Mouse (Mus musculus) liver, embryonic 13.5 days (tissue): ENCODE measurements around the gene Tomm34. TPM values are rescaled to one million over a fixed set of nuclear protein-coding genes. Genes with fewer than 3 reads are reported as not detected.
"Not testable (repeated sequence)": the region's sequence is repeated elsewhere in the genome, so short reads cannot be mapped to it uniquely, and the experiment has no call there.

Experiments used
- ATAC-seq: fragments of 200-750 bp; cut with Nextera tagmentation; 2 replicates; pipeline ENCODE4 v1.8.0; 2017; ENCODE audit warnings: low read depth, mild to moderate bottlenecking, moderate number of reproducible peaks, moderate library complexity
- DNase-seq: peaks from one replicate; pipeline ENCODE4 v3.0.0; 2022
- H3K27ac ChIP-seq: fragments of 300-500 bp; sonication (generic); 2 replicates; pipeline ENCODE4 v1.5.1; 2015; ENCODE audit warnings: moderate library complexity, mild to moderate bottlenecking, inconsistent platforms
- H3K27me3 ChIP-seq: fragments of 300-500 bp; sonication (generic); 2 replicates; pipeline ENCODE4 v1.6.1; 2015; ENCODE audit warnings: mild to moderate bottlenecking, inconsistent platforms
- H3K36me3 ChIP-seq: fragments of 300-500 bp; sonication (generic); 2 replicates; pipeline ENCODE4 v1.6.1; 2015; ENCODE audit warnings: mild to moderate bottlenecking, inconsistent platforms
- H3K4me1 ChIP-seq: fragments of 300-500 bp; sonication (generic); replicated peaks from 2 replicates; pipeline ENCODE4 v1.6.1; 2015; ENCODE audit warnings: inconsistent platforms
- H3K4me2 ChIP-seq: fragments of 300-500 bp; sonication (generic); 2 replicates; pipeline ENCODE4 v1.6.1; 2015; ENCODE audit warnings: inconsistent platforms, mild to moderate bottlenecking, moderate library complexity
- H3K4me3 ChIP-seq: fragments of 300-500 bp; sonication (generic); replicated peaks from 2 replicates; pipeline ENCODE4 v1.5.1; 2015; ENCODE audit warnings: mild to moderate bottlenecking, inconsistent platforms
- H3K9ac ChIP-seq: fragments of 300-500 bp; sonication (generic); 2 replicates; pipeline ENCODE4 v1.6.1; 2015; ENCODE audit warnings: mild to moderate bottlenecking, inconsistent platforms
- H3K9me3 ChIP-seq: fragments of 300-500 bp; sonication (generic); replicated peaks from 2 replicates; pipeline ENCODE4 v1.6.1; 2016; ENCODE audit warnings: inconsistent platforms
- WGBS: fragments of 180-500 bp; shearing (Covaris S2); methylation state at CpG from one replicate; pipeline ENCODE4 v1.1.7; 2015; ENCODE audit not compliant: insufficient replicate concordance; 5-methylcytosine and 5-hydroxymethylcytosine counted together
- polyA plus RNA-seq: library from polyadenylated mRNA; unstranded; fragments of >200 nt; fragmentation: Nextera tagmentation; extraction: Ambion mirVana; gene quantifications from 2 replicates; pipeline ENCODE4 v1.2.1, GENCODE M21; 2015

The Tomm34 gene
- polyA plus RNA-seq, 1 experiment from 2014 or later, result 26.1 TPM

- DNase-seq, result no peak
- H3K4me3 ChIP-seq, result peak overlapping the region; percentile 96
- no peaks in the 10 kb centered on the region for H3K27me3 ChIP-seq
- peak overlapping the region; percentile 91 for H3K9ac ChIP-seq
- peak overlapping the region; percentile 81 for H3K27ac ChIP-seq
- H3K9me3 ChIP-seq, result no peaks in the 10 kb centered on the region
- peaks cover 68% of the 10 kb centered on the region for H3K4me1 ChIP-seq
- H3K4me2 ChIP-seq, result peak overlapping the region; percentile 94
- ATAC-seq, result no peak
- 16% methylated on average over 5 of the region's 5 CpGs for WGBS
- peaks cover 7% of the 10 kb centered on the region; the same call in 1 of the 2 replicates for H3K36me3 ChIP-seq
Measured at GRCm38 (mm10) chr2:164075088-164075487, 4.1 kb upstream of the Tomm34 start.

- DNase-seq, result peak; percentile 97
- H3K9ac ChIP-seq, result peak overlapping the region; percentile 91
- H3K4me2 ChIP-seq, result peak overlapping the region; percentile 94
- H3K36me3 ChIP-seq, result no peaks in the 10 kb centered on the region
- under 1% methylated on average over 48 of the region's 48 CpGs for WGBS
- H3K27ac ChIP-seq, result peak overlapping the region; percentile 81
- H3K9me3 ChIP-seq, result no peaks in the 10 kb centered on the region
- H3K27me3 ChIP-seq, result no peaks in the 10 kb centered on the region
- peak; percentile 83 for ATAC-seq
- H3K4me1 ChIP-seq, result peaks cover 70% of the 10 kb centered on the region
- peak overlapping the region; percentile 96 for H3K4me3 ChIP-seq
Measured at GRCm38 (mm10) chr2:164073918-164074578, 3.1 kb upstream of the Tomm34 start.

- H3K36me3 ChIP-seq, result no peaks in the 10 kb centered on the region
- H3K4me2 ChIP-seq, result no peak overlapping the region
- 71% methylated on average over 7 of the region's 7 CpGs for WGBS
- H3K27me3 ChIP-seq, result no peaks in the 10 kb centered on the region
- no peak for DNase-seq
- no peak for ATAC-seq
- no peaks in the 10 kb centered on the region for H3K9me3 ChIP-seq
- no peak overlapping the region for H3K9ac ChIP-seq
- peaks cover 70% of the 10 kb centered on the region for H3K4me1 ChIP-seq
- H3K4me3 ChIP-seq, result no peak overlapping the region
- H3K27ac ChIP-seq, result no peak overlapping the region
Measured at GRCm38 (mm10) chr2:164073120-164073519, 2.2 kb upstream of the Tomm34 start.

GRCm38 (mm10) chr2:164072109-164072508 is 1.1 kb upstream of the Tomm34 start:
- DNase-seq (no peak), ATAC-seq (no peak)
- 84% methylated on average over 2 of the region's 2 CpGs for WGBS
- Histone ChIP-seq H3K36me3 (peaks cover 1% of the 10 kb centered on the region; the same call in 1 of the 2 replicates), H3K4me1 (peaks cover 63% of the 10 kb centered on the region), H3K27me3 (no peaks in the 10 kb centered on the region), H3K9ac (no peak overlapping the region), H3K9me3 (no peaks in the 10 kb centered on the region), H3K4me2 (no peak overlapping the region), H3K27ac (no peak overlapping the region), H3K4me3 (no peak overlapping the region)

DNA sequence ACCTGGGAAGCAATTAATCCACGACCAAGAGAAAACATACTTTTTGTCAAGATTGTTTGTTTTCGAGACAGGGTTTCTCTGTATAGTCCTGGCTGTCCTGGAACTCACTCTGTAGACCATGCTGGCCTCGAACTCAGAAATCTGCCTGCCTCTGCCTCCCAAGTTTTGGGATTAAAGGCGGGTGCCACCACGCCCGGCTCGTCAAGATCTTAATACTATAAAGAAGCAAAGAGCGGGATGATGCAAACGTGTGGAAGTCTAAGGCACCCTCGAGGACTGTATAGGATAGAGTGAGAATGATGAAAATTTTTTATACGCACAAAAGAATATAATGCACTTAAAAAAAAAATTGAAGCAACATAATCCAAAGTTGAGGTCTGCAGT is 460 bp upstream of the Tomm34 start:
- DNase-seq, H3K36me3 ChIP-seq: not testable (repeated sequence)
- peak overlapping the region; percentile 90 for H3K9ac ChIP-seq

DNA sequence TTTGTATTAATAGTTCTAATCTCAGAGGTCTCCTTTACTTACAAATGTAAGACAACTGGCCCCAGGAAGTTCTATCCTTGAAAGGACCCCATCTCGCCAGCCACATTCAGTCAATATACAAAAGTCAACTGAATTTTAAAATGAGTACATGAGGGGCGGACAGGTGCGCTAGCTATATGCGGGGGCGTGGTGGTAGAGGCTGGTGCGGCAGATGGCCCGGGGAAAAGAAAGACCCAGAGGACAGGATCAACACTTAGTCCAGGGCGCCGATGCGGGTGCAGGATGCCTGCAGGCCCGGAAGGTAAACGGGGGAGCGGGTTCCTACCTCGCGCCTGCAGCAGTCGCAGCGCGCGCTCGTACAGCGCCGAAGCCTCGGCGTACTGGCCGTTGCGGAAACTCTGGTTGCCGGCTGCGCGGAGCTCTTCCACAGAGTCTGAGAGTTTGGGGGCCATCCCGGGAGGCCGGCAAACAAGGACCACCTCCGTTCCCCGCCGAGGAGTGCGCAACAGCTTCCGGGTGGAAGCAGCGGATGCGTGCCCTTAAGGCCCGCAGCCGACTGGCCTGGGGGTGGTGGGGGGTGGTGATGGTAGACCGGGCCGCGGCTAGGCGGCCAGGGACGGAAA is 716 bp downstream of the Tomm34 start, which contains the start of gene Stk4:
TSS of gene Stk4 (plus strand) at position 181 of the 623 bp plus-strand sequence.
- 1% methylated on average over 45 of the region's 45 CpGs for WGBS
- no peak for ATAC-seq
- H3K4me3 ChIP-seq, result peak within 1 kb of the TSS; percentile 89

More for the DNA sequence above, 460 bp upstream of the Tomm34 start:
- WGBS, result 71% methylated on average over 11 of the region's 11 CpGs
- Histone ChIP-seq H3K4me2 (peak overlapping the region; percentile 91), H3K4me1 (peaks cover 57% of the 10 kb centered on the region), H3K4me3 (peak overlapping the region; percentile 89), H3K27ac (peak overlapping the region; percentile 75)
- not testable (repeated sequence) for ATAC-seq, H3K27me3 ChIP-seq, H3K9me3 ChIP-seq

DNA sequence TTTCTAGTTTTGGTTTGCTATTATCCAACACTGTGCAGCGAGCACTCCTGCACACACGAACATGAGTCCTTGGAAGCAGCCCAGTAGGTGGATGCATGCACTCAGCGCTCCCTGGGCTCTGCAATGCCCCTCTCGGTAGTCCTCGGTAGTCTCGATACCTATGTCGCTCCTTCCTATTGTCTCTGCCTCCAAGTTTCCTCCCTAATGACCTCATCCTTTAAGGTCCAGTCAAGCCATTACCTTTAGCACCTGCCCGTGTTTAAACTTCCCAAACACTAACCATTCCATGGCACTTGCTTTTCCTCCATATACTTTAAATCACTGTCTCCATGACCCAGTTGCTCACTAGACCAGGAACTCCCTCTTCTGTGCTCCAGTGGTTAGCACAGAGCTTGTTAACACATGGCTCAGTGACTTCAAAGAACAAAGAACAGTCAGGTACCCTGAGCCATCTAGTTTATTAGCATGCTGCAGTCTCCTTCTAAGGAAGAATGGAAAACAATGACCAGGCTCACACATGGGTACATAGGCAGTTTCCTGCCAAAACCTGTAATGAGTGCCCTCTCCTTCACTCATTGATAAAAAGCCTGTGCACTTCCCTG is 11.2 kb downstream of the Tomm34 start:
- Histone ChIP-seq H3K4me3 (no peak overlapping the region), H3K9me3 (no peaks in the 10 kb centered on the region), H3K4me1 (no peaks in the 10 kb centered on the region), H3K27ac (no peak overlapping the region), H3K4me2 (no peak overlapping the region), H3K9ac (no peak overlapping the region), H3K36me3 (peaks cover 90% of the 10 kb centered on the region), H3K27me3 (no peaks in the 10 kb centered on the region)
- DNase-seq (no peak), ATAC-seq (no peak)
- WGBS, result 82% methylated on average over 8 of the region's 8 CpGs

More for the DNA sequence above, 716 bp downstream of the Tomm34 start, which contains the start of gene Stk4:
- H3K36me3 ChIP-seq, result peaks cover 19% of the 10 kb centered on the region
- H3K4me2 ChIP-seq, result peak within 1 kb of the TSS; percentile 91
- H3K9me3 ChIP-seq, result no peaks in the 10 kb centered on the region
- H3K27ac ChIP-seq, result peak within 1 kb of the TSS; percentile 75
- H3K9ac ChIP-seq, result peak within 1 kb of the TSS; percentile 90
- peak; percentile 19 for DNase-seq
- H3K27me3 ChIP-seq, result no peaks in the 10 kb centered on the region
- peaks cover 45% of the 10 kb centered on the region for H3K4me1 ChIP-seq

DNA sequence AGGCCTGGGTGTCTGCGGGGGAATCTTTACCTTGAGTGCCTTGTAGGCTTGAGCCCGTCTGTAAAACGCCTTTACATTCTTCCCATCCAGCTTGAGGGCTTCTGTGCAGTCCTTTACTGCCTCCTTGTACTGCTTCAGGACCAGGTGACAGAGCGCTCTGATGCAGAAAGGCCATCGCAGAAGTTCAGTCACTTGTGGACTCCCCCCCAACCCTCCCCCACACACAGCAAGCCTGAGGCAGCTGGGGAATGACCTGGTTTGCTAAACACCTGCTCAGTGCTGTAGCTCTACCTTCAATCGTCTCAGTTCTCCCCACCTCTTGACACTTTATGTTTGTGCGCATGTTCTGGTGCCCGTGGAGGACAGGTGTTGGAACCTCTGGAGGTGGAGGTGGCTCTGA is 16.3 kb downstream of the Tomm34 start:
- H3K36me3 ChIP-seq, result peaks cover 72% of the 10 kb centered on the region
- 87% methylated on average over 8 of the region's 8 CpGs for WGBS
- no peak overlapping the region for H3K4me3 ChIP-seq
- H3K4me2 ChIP-seq, result no peak overlapping the region
- no peak overlapping the region for H3K27ac ChIP-seq
- DNase-seq, result no peak
- no peak overlapping the region for H3K9ac ChIP-seq
- ATAC-seq, result no peak
- H3K27me3 ChIP-seq, result no peaks in the 10 kb centered on the region
- no peaks in the 10 kb centered on the region for H3K4me1 ChIP-seq
- H3K9me3 ChIP-seq, result no peaks in the 10 kb centered on the region

DNA sequence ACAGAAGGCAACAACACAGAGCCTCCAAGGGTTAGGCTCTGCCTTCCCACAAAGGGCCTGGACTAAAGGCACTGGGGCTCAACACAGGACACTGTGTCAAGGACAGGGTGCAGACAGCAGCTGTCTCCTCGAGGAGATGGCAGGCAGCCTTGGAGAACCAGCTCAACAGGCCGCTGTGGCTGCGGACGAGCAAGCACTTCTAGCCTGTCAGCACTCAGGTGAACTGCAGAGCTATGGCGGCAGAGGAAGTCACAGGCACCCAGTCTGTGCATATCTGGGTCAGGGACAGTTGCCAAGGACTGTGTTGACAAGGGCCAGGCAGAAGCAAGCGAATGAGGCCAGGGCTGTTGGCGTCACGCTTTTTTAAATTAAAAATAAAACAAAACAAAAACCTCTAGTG is 17.2 kb downstream of the Tomm34 start:
- DNase-seq, result no peak
- ATAC-seq, result no peak
- WGBS, result 73% methylated on average over 8 of the region's 8 CpGs
- Histone ChIP-seq H3K4me1 (no peaks in the 10 kb centered on the region), H3K4me3 (no peak overlapping the region), H3K4me2 (no peak overlapping the region), H3K9me3 (no peaks in the 10 kb centered on the region), H3K27ac (no peak overlapping the region), H3K36me3 (peaks cover 63% of the 10 kb centered on the region), H3K27me3 (no peaks in the 10 kb centered on the region), H3K9ac (no peak overlapping the region)

GRCm38 (mm10) chr2:164047197-164047690 is 23.7 kb downstream of the Tomm34 start:
- WGBS, result under 1% methylated on average over 16 of the region's 16 CpGs
- Histone ChIP-seq H3K4me2 (peak overlapping the region; percentile 64), H3K4me1 (peaks cover 4% of the 10 kb centered on the region), H3K9me3 (no peaks in the 10 kb centered on the region), H3K4me3 (peak overlapping the region; percentile 35), H3K27me3 (no peaks in the 10 kb centered on the region), H3K27ac (no peak overlapping the region), H3K36me3 (peaks cover 6% of the 10 kb centered on the region), H3K9ac (no peak overlapping the region)
- ATAC-seq (peak; percentile 87), DNase-seq (peak; percentile 45)

DNA sequence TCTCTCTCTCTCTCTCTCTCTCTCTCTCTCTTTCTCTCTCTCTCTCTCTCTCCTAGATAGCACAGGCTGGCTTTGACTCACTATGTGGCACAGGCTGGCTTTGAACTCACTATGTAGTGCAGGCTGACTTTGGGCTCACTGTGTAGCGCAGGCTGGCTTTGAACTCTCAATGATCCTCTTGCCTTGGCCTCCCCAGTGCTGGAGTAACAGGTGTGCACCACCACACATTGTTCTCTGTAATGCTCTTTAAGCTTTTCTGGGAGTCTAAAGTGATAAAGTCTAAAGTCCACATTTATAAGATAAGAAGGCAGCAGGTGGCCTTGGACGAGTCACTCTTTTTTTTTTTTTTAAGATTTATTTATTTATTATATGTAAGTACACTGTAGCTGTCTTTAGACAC is 29.4 kb downstream of the Tomm34 start:
- Histone ChIP-seq H3K27ac (no peak overlapping the region), H3K4me2 (no peak overlapping the region), H3K36me3 (no peaks in the 10 kb centered on the region), H3K27me3 (no peaks in the 10 kb centered on the region), H3K4me3 (no peak overlapping the region), H3K4me1 (no peaks in the 10 kb centered on the region; the same call in 1 of the 2 replicates), H3K9ac (no peak overlapping the region), H3K9me3 (no peaks in the 10 kb centered on the region)
- DNase-seq (no peak), ATAC-seq (no peak)
- 64% methylated on average over 2 of the region's 2 CpGs for WGBS
